ENCODE assay signal across 22 mouse cellular contexts in the genomic region with DNA sequence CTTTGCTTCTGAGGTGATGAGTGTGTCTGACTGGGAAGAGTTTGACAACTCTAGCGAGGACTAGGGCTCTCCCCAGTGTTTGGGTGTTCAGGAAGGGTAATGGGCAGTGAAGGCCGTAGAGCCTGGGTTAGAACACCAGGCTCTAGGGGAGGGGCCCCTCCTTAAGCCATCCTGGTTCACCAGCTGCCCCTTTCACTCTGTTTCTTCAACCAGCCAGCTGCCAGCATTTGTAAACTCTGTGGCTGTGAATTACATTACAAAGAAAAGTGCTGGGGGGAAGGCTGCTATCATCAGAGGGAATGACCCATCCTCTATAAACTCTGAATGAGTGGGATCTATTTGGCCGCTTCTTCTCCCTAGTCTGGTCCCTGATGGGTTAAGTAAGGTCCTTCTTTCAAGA. TPM values are rescaled to one million over a fixed set of nuclear protein-coding genes. Genes with fewer than 3 reads are reported as not detected.
"Had no signal": no experiment of that assay in that cellular context is flagged by ENCODE, and none has a peak within 500 bp of the region (broad histone marks: within the 10 kb centered on the region; RNA-seq: fewer than 3 reads in every experiment).

No protein-coding gene starts in this region.

- H3K27ac ChIP-seq: neural tube, embryonic 13.5 days; neural tube, embryonic 15.5 days; stomach, embryonic 15.5 days; stomach, postnatal 0 days had no signal

- H3K9ac ChIP-seq: neural tube, embryonic 13.5 days; neural tube, embryonic 15.5 days; stomach, embryonic 15.5 days had no signal

- DNase-seq: retina, postnatal 1 day; right cerebral cortex, adult 18-20 months; right cerebral cortex, postnatal 14 days; right cerebral cortex, postnatal 25 days; right cerebral cortex, postnatal 4 days; spleen, adult 18-20 months; thymus, adult 18-20 months; thymus, adult 2 months; thymus, postnatal 14 days; thymus, postnatal 25 days; thymus, postnatal 36 days; thymus, postnatal 4 days had no signal

- H3K4me2 ChIP-seq: neural tube, embryonic 13.5 days; neural tube, embryonic 15.5 days; stomach, embryonic 15.5 days had no signal

- H3K9me3 ChIP-seq: neural tube, embryonic 13.5 days; neural tube, embryonic 15.5 days; stomach, embryonic 15.5 days had no signal

- H3K4me3 ChIP-seq: neural tube, embryonic 13.5 days; neural tube, embryonic 15.5 days; stomach, embryonic 15.5 days had no signal

RNA-seq across cellular contexts. Expression of a gene that starts 40.2 kb away (rescaled TPM):
- polyA plus RNA-seq: small intestine, adult 2 months; spleen, adult 2 months; stomach, embryonic 14.5 days; stomach, embryonic 15.5 days; stomach, embryonic 16.5 days; stomach, postnatal 0 days; thymus, adult 2 months; thymus, postnatal 0 days; urinary bladder, adult 2 months had no signal
